Mouse (Mus musculus) adrenal gland, postnatal 25 days (tissue): ENCODE measurements around the gene Itga11. TPM values are rescaled to one million over a fixed set of nuclear protein-coding genes. Genes with fewer than 3 reads are reported as not detected.
"Not testable (repeated sequence)": the region's sequence is repeated elsewhere in the genome, so short reads cannot be mapped to it uniquely, and the experiment has no call there.

ENCODE experiments used
- DNase-seq: peaks from one replicate; pipeline ENCODE4 v3.0.0; 2021; ENCODE audit warnings: mixed read lengths
- long read RNA-seq: library from polyadenylated mRNA; stranded (forward); transcript quantifications from one replicate; pipeline ENCODE4 v2.0.0, GENCODE M21; 2021
- total RNA-seq: library from RNA; stranded (reverse); gene quantifications from 2 replicates; pipeline ENCODE4 v1.2.3, GENCODE M21; 2021

The Itga11 gene
- total RNA-seq: 1.1 and 1.5 TPM in 2 replicates
- long read RNA-seq, partial matches to known transcripts: 1 of 3 reads
- long read RNA-seq, other reads (novel, unspliced or antisense): 2 of 3 reads

- peak; percentile 35 for DNase-seq
Measured at GRCm38 (mm10) chr9:62677641-62678549, at the start of gene Itga11. Gene Itga11 (plus strand): TSS chr9:62677826.

- DNase-seq: no peak
Measured at GRCm38 (mm10) chr9:62630631-62631240, 46.9 kb upstream of the Itga11 start.

- DNase-seq: no peak
Measured at GRCm38 (mm10) chr9:62632392-62632791, 45.2 kb upstream of the Itga11 start.

- DNase-seq: no peak
Measured at GRCm38 (mm10) chr9:62638045-62638444, 39.6 kb upstream of the Itga11 start.

- DNase-seq: no peak
Measured at GRCm38 (mm10) chr9:62639686-62640085, 37.9 kb upstream of the Itga11 start.

GRCm38 (mm10) chr9:62640188-62640587 lies 37.4 kb upstream of the Itga11 start:
- DNase-seq: no peak

- peak; percentile 37 for DNase-seq
Measured at GRCm38 (mm10) chr9:62645716-62646400, 31.8 kb upstream of the Itga11 start.

- no peak for DNase-seq
Measured at GRCm38 (mm10) chr9:62646721-62647183, 30.9 kb upstream of the Itga11 start.

GRCm38 (mm10) chr9:62649444-62649843 lies 28.2 kb upstream of the Itga11 start:
- no peak for DNase-seq

- no peak for DNase-seq
Measured at GRCm38 (mm10) chr9:62650764-62651163, 26.9 kb upstream of the Itga11 start.

GRCm38 (mm10) chr9:62654336-62654735 lies 23.3 kb upstream of the Itga11 start:
- DNase-seq: no peak

GRCm38 (mm10) chr9:62658016-62658415 lies 19.6 kb upstream of the Itga11 start:
- no peak for DNase-seq

- no peak for DNase-seq
Measured at GRCm38 (mm10) chr9:62659026-62659425, 18.6 kb upstream of the Itga11 start.

- DNase-seq: not testable (repeated sequence)
Measured at GRCm38 (mm10) chr9:62660971-62661370, 16.7 kb upstream of the Itga11 start.

- DNase-seq: no peak
Measured at GRCm38 (mm10) chr9:62663443-62663842, 14.2 kb upstream of the Itga11 start.

GRCm38 (mm10) chr9:62664115-62664725 lies 13.4 kb upstream of the Itga11 start:
- no peak for DNase-seq

- DNase-seq: no peak
Measured at GRCm38 (mm10) chr9:62665892-62666291, 11.7 kb upstream of the Itga11 start.

- no peak for DNase-seq
Measured at GRCm38 (mm10) chr9:62668503-62668902, 9.1 kb upstream of the Itga11 start.

- DNase-seq: no peak
Measured at GRCm38 (mm10) chr9:62673241-62673640, 4.4 kb upstream of the Itga11 start.

- DNase-seq: no peak
Measured at GRCm38 (mm10) chr9:62675172-62675571, 2.5 kb upstream of the Itga11 start.

GRCm38 (mm10) chr9:62678550-62679155 lies 1.0 kb downstream of the Itga11 start:
- no peak for DNase-seq

GRCm38 (mm10) chr9:62679398-62679797 lies 1.8 kb downstream of the Itga11 start:
- DNase-seq: no peak
